8 mouse cellular contexts compared by ENCODE assay signal in genomic region chr3:97088291-97088690, GRCm38 (mm10).
A peak's percentile ranks its signal among the peaks of the same experiment; 100 is the strongest.
DNase-seq lines count a peak whose midpoint lies in the region; ATAC-seq and TF ChIP-seq lines count a peak whose summit lies in the region.
"Not testable (repeated sequence)": the region's sequence is repeated elsewhere in the genome, so short reads cannot be mapped to it uniquely, and the experiment has no call there.

No protein-coding gene starts in this region.

- TF ChIP-seq CTCF in CH12.LX (conservative IDR thresholded peaks at IDR 0.05 in 1 of 2, IDR thresholded peaks at IDR 0.05 in 1 of 2; ENCODE audit: low read depth in 2 of 2, low read length in 2 of 2) (peak in 1 of 2 experiments; percentile 48; a peak in 2 of 4 replicates), Patski (IDR thresholded peaks at IDR 0.05) (peak; percentile 12)
- TF ChIP-seq CTCF in intestine, postnatal 0 days (IDR thresholded peaks at IDR 0.05; ENCODE audit: low read depth) = peak; percentile 29; the same call in 1 of the 2 replicates
- not testable (repeated sequence) for TF ChIP-seq CTCF in kidney, adult 2 months (conservative IDR thresholded peaks at IDR 0.05; ENCODE audit: insufficient read depth, insufficient read length, low read depth, low read length)

- ATAC-seq in Patski; intestine, postnatal 0 days: not testable (repeated sequence)

- not testable (repeated sequence) for H3K9ac ChIP-seq in CH12.LX (ENCODE audit: insufficient read depth, low read depth); intestine, postnatal 0 days (ENCODE audit: low read depth, low read length)

- CTCF ChIA-PET in Patski (lab: Charles Lee) = not testable (repeated sequence)

- H3K9me3 ChIP-seq in CH12.LX (replicated peaks; ENCODE audit: low read length); intestine, postnatal 0 days (ENCODE audit: control insufficient read depth): not testable (repeated sequence)

- not testable (repeated sequence) for H3K27ac ChIP-seq in CH12.LX (ENCODE audit: insufficient read depth, low read depth); intestine, postnatal 0 days (ENCODE audit: low read depth, low read length); kidney, adult 2 months (ENCODE audit: insufficient read depth, low read depth, low read length)

- POLR2A ChIA-PET in Patski (lab: Charles Lee) = not testable (repeated sequence)

- 87% methylated on average over 4 of the region's 4 CpGs for WGBS in intestine, postnatal 0 days
- WGBS in kidney, adult 2 months = 81% methylated on average over 4 of the region's 4 CpGs

- DNase-seq in CH12.LX (ENCODE audit: extremely low read depth); Patski (ENCODE audit: low read depth, low spot score): not testable (repeated sequence)
- peak; percentile 77 for DNase-seq in heart, adult 11 months
- DNase-seq in kidney, adult 18-20 months = peak; percentile 34
- peak; percentile 52 for DNase-seq in kidney, adult 2 months
- DNase-seq in kidney, adult 9 months = peak; percentile 48
- peak; percentile 31 to 56 for DNase-seq in kidney, postnatal 36 days

- TF ChIP-seq RAD21 in CH12.LX (IDR thresholded peaks at IDR 0.05; ENCODE audit: low read depth, low read length) = peak; percentile 10

- TF ChIP-seq POLR2A in CH12.LX (IDR thresholded peaks at IDR 0.05; ENCODE audit: low read depth, low read length); kidney, adult 2 months (IDR thresholded peaks at IDR 0.05; ENCODE audit: low read depth, low read length): not testable (repeated sequence)

- not testable (repeated sequence) for TF ChIP-seq EP300 in CH12.LX (IDR thresholded peaks at IDR 0.05; ENCODE audit: low read length)

- in situ Hi-C loops in CH12.LX (cut with MboI; ENCODE audit: low pct_ligation_motif_present, low pct_unique_long_range_greater_than_20kb, low sequenced_read_pairs) = loop anchor here (10.0 to 25.0 kb wide), 3 partner anchors 77 to 276 kb away; no protein-coding TSS in a partner anchor
- in situ Hi-C loops in Patski (cut with MboI; ENCODE audit: low pct_unique_long_range_greater_than_20kb) = loop anchor here (25.0 kb wide), 1 partner anchor 249 kb away; no protein-coding TSS in a partner anchor

- H3K27me3 ChIP-seq in CH12.LX (replicated peaks); Patski; intestine, postnatal 0 days (replicated peaks; ENCODE audit: control insufficient read depth, insufficient read depth, low read length); kidney, adult 2 months (replicated peaks; ENCODE audit: control insufficient read depth, insufficient read depth, low read length): not testable (repeated sequence)

- H3K36me3 ChIP-seq in CH12.LX (replicated peaks in 1 of 2; ENCODE audit: control insufficient read depth in 1 of 2, insufficient read depth in 1 of 2, low read length in 1 of 2); intestine, postnatal 0 days (ENCODE audit: control insufficient read depth, insufficient read depth); kidney, adult 2 months (ENCODE audit: control insufficient read depth, insufficient read depth, low read length): not testable (repeated sequence)

- not testable (repeated sequence) for H3K79me2 ChIP-seq in CH12.LX (replicated peaks; ENCODE audit: control insufficient read depth, extremely low read depth, insufficient read depth, poor library complexity, severe bottlenecking)

- H3K4me2 ChIP-seq in CH12.LX (ENCODE audit: insufficient read depth, low read depth, poor library complexity, severe bottlenecking); intestine, postnatal 0 days (replicated peaks; ENCODE audit: low read depth): not testable (repeated sequence)

- dilution Hi-C loops in CH12.LX (cut with MboI; ENCODE audit: extremely low pct_ligation_motif_present, extremely low pct_unique_long_range_greater_than_20kb, low sequenced_read_pairs) = not testable (repeated sequence)

- H3K4me3 ChIP-seq in CH12.LX (replicated peaks in 1 of 3; ENCODE audit: low read depth in 2 of 3, low read length in 2 of 3, poor library complexity in 1 of 3); intestine, postnatal 0 days (ENCODE audit: low read depth, low read length); kidney, adult 2 months (ENCODE audit: insufficient read depth, low read depth, low read length): not testable (repeated sequence)

- not testable (repeated sequence) for H3K4me1 ChIP-seq in CH12.LX (ENCODE audit: control insufficient read depth in 1 of 2, insufficient read depth in 2 of 2); intestine, postnatal 0 days (replicated peaks; ENCODE audit: control insufficient read depth, insufficient read depth, low read length); kidney, adult 2 months (ENCODE audit: control insufficient read depth, insufficient read depth, low read length)

TF ChIP-seq in CH12.LX, 34 proteins besides CTCF, POLR2A, EP300 and RAD21:
- peak; percentile 47 for TF ChIP-seq SMC3 (IDR thresholded peaks at IDR 0.05; ENCODE audit: low read depth, low read length)
